Mouse (Mus musculus): ENCODE measurements at regions not wholly inside any gene's neighbourhood (a gene's known extent, or its start where the extent isn't known, plus 50 kb on each side); places are given as distances from the start of the nearest gene placed in this dataset.

DNA sequence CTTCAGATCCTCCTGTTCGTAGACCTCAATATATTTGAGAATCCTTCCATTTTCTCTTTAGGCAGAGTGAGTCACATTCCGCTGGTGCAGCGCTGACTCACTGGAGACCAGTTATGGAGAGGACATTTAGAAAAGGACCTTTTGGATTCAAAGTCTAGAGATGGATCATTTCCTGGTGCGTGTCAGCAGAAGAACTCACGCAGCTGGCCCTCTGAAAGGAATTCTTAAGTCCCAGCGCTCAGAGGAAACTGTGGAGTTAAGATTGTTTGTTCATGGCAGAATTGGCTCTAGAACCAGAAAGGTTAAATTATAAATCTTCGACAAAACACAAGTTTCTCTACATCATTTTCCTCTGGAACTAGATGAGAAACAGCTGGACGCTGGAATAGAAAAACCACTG is 108.9 kb downstream of the Chic2 start:
- TF ChIP-seq EP300 (IDR thresholded peaks at IDR 0.05; ENCODE audit: low read depth), result no peak
- no peak for TF ChIP-seq CTCF (IDR thresholded peaks at IDR 0.05; ENCODE audit: low read depth)

All from liver, embryonic 14.5 days (tissue).